Mouse (Mus musculus) MEL (cell line): Measurements from ENCODE around the gene Zfp106. TPM values are rescaled to one million over a fixed set of nuclear protein-coding genes. Genes with fewer than 3 reads are reported as not detected.
"Not testable (repeated sequence)": the region's sequence is repeated elsewhere in the genome, so short reads cannot be mapped to it uniquely, and the experiment has no call there.

ENCODE experiments used
- DNase-seq: peaks from one replicate; pipeline ENCODE4 v3.0.0; 2011; ENCODE audit warnings: low read depth, low spot score
- H3K27ac ChIP-seq: 2 replicates; pipeline ENCODE4 v1.5.1; 2012; ENCODE audit warnings: low read depth, mild to moderate bottlenecking, control low read depth, low read length, moderate library complexity; ENCODE audit not compliant: control insufficient read depth
- H3K27me3 ChIP-seq, 2 experiments: fragments of 150-350 bp in 1 of 2; sonication (generic) in 1 of 2; 2 replicates each; pipeline ENCODE4 v1.6.1; 2012; ENCODE audit warnings: low read length in 2 of 2, mild to moderate bottlenecking in 2 of 2, improper control_type of control experiment in 1 of 2, moderate library complexity in 1 of 2; ENCODE audit not compliant: insufficient read depth in 2 of 2, control insufficient read depth in 1 of 2
- H3K36me3 ChIP-seq, 2 experiments: 2 replicates each; pipeline ENCODE4 v1.6.1; 2012 to 2014; ENCODE audit warnings: low read length in 2 of 2, improper control_type of control experiment in 1 of 2, inconsistent platforms in 1 of 2, mild to moderate bottlenecking in 1 of 2; ENCODE audit not compliant: insufficient read depth in 2 of 2, control insufficient read depth in 1 of 2
- H3K4me1 ChIP-seq, 2 experiments: fragments of 150-350 bp in 1 of 2; sonication (generic) in 1 of 2; 2 replicates each; pipeline ENCODE4 v1.6.1; 2012; ENCODE audit warnings: low read length in 2 of 2, improper control_type of control experiment in 1 of 2, mild to moderate bottlenecking in 1 of 2; ENCODE audit not compliant: insufficient read depth in 2 of 2, control insufficient read depth in 1 of 2
- H3K4me3 ChIP-seq, 2 experiments: fragments of 150-350 bp in 1 of 2; sonication (generic) in 1 of 2; 2 replicates each; pipeline ENCODE4 v1.5.1; 2012; ENCODE audit warnings: low read depth in 2 of 2, low read length in 2 of 2, mild to moderate bottlenecking in 2 of 2, moderate library complexity in 2 of 2, control low read depth in 1 of 2, improper control_type of control experiment in 1 of 2; ENCODE audit not compliant: control insufficient read depth in 1 of 2, insufficient read depth in 1 of 2
- H3K79me2 ChIP-seq: 2 replicates; pipeline ENCODE4 v1.6.1; 2012; ENCODE audit warnings: mild to moderate bottlenecking, low read length, moderate library complexity; ENCODE audit not compliant: control insufficient read depth, poor library complexity, insufficient read depth
- H3K9ac ChIP-seq: 2 replicates; pipeline ENCODE4 v1.6.1; 2012; ENCODE audit warnings: low read depth, mild to moderate bottlenecking, control low read depth, low read length, moderate library complexity; ENCODE audit not compliant: control insufficient read depth, poor library complexity, severe bottlenecking
- H3K9me3 ChIP-seq: fragments of 150-350 bp; sonication (generic); replicated peaks from 2 replicates; pipeline ENCODE4 v1.6.1; 2012; ENCODE audit warnings: mild to moderate bottlenecking, low read length, improper control_type of control experiment, moderate library complexity; ENCODE audit not compliant: insufficient read depth
- CHD1 ChIP-seq: IDR thresholded peaks from 2 replicates; pipeline ENCODE4 v1.6.1; 2012; ENCODE audit warnings: low read depth, mild to moderate bottlenecking, inconsistent platforms, low read length, improper control_type of control experiment
- CHD2 ChIP-seq: IDR thresholded peaks from 2 replicates; pipeline ENCODE4 v1.6.1; 2011; ENCODE audit warnings: low read length, improper control_type of control experiment
- CTCF ChIP-seq, 3 experiments: IDR thresholded peaks in 2 of 3; conservative IDR thresholded peaks in 1 of 3; 2 replicates each; pipeline ENCODE4 v1.5.1; 2011 to 2012; ENCODE audit warnings: low read length in 3 of 3, low read depth in 2 of 3, mild to moderate bottlenecking in 2 of 3, improper control_type of control experiment in 1 of 3, inconsistent platforms in 1 of 3, mixed read lengths in 1 of 3, moderate library complexity in 1 of 3; ENCODE audit not compliant: control insufficient read depth in 1 of 3, insufficient read depth in 1 of 3, poor library complexity in 1 of 3, severe bottlenecking in 1 of 3
- EP300 ChIP-seq, 2 experiments: IDR thresholded peaks; 2 replicates each; pipeline ENCODE4 v1.6.1; 2011; ENCODE audit warnings: improper control_type of control experiment in 2 of 2, low read length in 2 of 2, low read depth in 1 of 2, mild to moderate bottlenecking in 1 of 2
- GATA1 ChIP-seq: IDR thresholded peaks from 2 replicates; pipeline ENCODE4 v1.6.1; 2011; ENCODE audit warnings: low read depth, low read length, improper control_type of control experiment
- HCFC1 ChIP-seq: IDR thresholded peaks from 2 replicates; pipeline ENCODE4 v1.6.1; 2012; ENCODE audit warnings: low read depth, mild to moderate bottlenecking, inconsistent platforms, low read length, improper control_type of control experiment, moderate library complexity
- MAX ChIP-seq: IDR thresholded peaks from 2 replicates; pipeline ENCODE4 v1.6.1; 2011; ENCODE audit warnings: low read length, improper control_type of control experiment
- MAZ ChIP-seq: IDR thresholded peaks from 2 replicates; pipeline ENCODE4 v1.6.1; 2012; ENCODE audit warnings: low read depth, mild to moderate bottlenecking, inconsistent platforms, low read length, improper control_type of control experiment
- MYC ChIP-seq: IDR thresholded peaks from 2 replicates; pipeline ENCODE4 v1.6.1; 2011; ENCODE audit warnings: low read depth, mild to moderate bottlenecking, low read length, improper control_type of control experiment, moderate library complexity
- NELFE ChIP-seq: IDR thresholded peaks from 2 replicates; pipeline ENCODE4 v1.6.1; 2011; ENCODE audit warnings: low read depth, low read length, improper control_type of control experiment
- NRF1 ChIP-seq: IDR thresholded peaks from 2 replicates; pipeline ENCODE4 v1.6.1; 2014; ENCODE audit warnings: low read depth, mild to moderate bottlenecking, inconsistent platforms, low read length, improper control_type of control experiment, moderate library complexity; ENCODE audit not compliant: poor library complexity, insufficient read depth, severe bottlenecking
- POLR2A ChIP-seq, 2 experiments: IDR thresholded peaks; 2 replicates each; pipeline ENCODE4 v1.6.1; 2011 to 2012; ENCODE audit warnings: low read length in 2 of 2, mild to moderate bottlenecking in 2 of 2, control low read depth in 1 of 2, improper control_type of control experiment in 1 of 2, low read depth in 1 of 2, moderate library complexity in 1 of 2; ENCODE audit not compliant: control insufficient read depth in 1 of 2, insufficient read depth in 1 of 2, poor library complexity in 1 of 2
- POLR2AphosphoS5 ChIP-seq: IDR thresholded peaks from 2 replicates; pipeline ENCODE4 v1.6.1; 2012; ENCODE audit warnings: low read depth, borderline replicate concordance, mild to moderate bottlenecking, inconsistent platforms, low read length, moderate library complexity, mixed read lengths
- UBTF ChIP-seq: IDR thresholded peaks from 2 replicates; pipeline ENCODE4 v1.6.1; 2012; ENCODE audit warnings: low read depth, mild to moderate bottlenecking, inconsistent platforms, low read length, improper control_type of control experiment, moderate library complexity, borderline replicate concordance; ENCODE audit not compliant: insufficient read depth
- ZNF384 ChIP-seq: IDR thresholded peaks from 2 replicates; pipeline ENCODE4 v1.6.1; 2012; ENCODE audit warnings: low read depth, mild to moderate bottlenecking, inconsistent platforms, low read length, improper control_type of control experiment
- polyA plus RNA-seq, 2 experiments: library from polyadenylated mRNA; stranded (reverse) in 1 of 2; unstranded in 1 of 2; fragments of >175 nt in 1 of 2; fragments of >200 nt in 1 of 2; gene quantifications; 2 replicates each; pipeline versions ENCODE4 v1.2.1 to v1.2.4; 2012; ENCODE audit warnings: low replicate concordance in 2 of 2, low read depth in 1 of 2; ENCODE audit not compliant: insufficient read length in 2 of 2, insufficient read depth in 1 of 2, missing spikeins in 1 of 2
- total RNA-seq: library from RNA; depleted of rRNA; stranded (reverse); fragments of 300-350 nt; gene quantifications from 2 replicates; pipeline ENCODE4 v1.2.3, GENCODE M21; 2012

Zfp106 gene
- total and polyA plus RNA-seq, 3 experiments = 63.9 to 130 (median 80.6) TPM

DNA sequence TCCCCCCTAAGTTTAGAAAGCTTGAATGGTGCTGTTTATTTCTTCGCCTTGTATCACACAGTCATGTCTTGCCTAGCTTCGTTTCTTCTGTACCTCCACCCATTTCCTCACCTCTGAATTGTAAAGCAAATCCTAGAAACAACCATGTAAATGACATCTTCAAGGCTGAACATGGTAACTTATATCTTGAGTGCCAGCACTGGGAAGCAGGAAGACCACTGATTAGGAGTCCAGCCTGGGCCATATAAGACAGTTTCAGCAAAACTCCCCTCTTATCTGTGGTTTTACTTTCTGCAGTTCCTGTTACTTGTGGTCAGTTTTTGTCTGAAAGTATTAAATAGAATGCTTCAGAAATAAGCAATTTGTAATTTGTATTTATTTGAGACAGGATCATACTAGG lies 12.3 kb upstream of the Zfp106 start (continued):
- TF ChIP-seq CHD2 = no peak
- no peak for TF ChIP-seq POLR2AphosphoS5
- TF ChIP-seq HCFC1 = no peak
- TF ChIP-seq CTCF (IDR thresholded peaks at IDR 0.05 in 2 of 3, conservative IDR thresholded peaks at IDR 0.05 in 1 of 3; ENCODE audit: control insufficient read depth in 1 of 3, insufficient read depth in 1 of 3, low read depth in 2 of 3, low read length in 3 of 3, poor library complexity in 1 of 3, severe bottlenecking in 1 of 3) = no peak
- peak; percentile 97 for TF ChIP-seq GATA1
- no peak for TF ChIP-seq MAX
- no peak; the same call in 1 of the 2 replicates for TF ChIP-seq MYC
- TF ChIP-seq UBTF = no peak
- 0 out of 4 replicates have a peak, but pooled peaks of 1 of the 2 experiments have one; percentile 18 for TF ChIP-seq POLR2A (IDR thresholded peaks at IDR 0.05; ENCODE audit: control insufficient read depth in 1 of 2, insufficient read depth in 1 of 2, low read depth in 1 of 2, low read length in 2 of 2, poor library complexity in 1 of 2)
- TF ChIP-seq EP300 (IDR thresholded peaks at IDR 0.05; ENCODE audit: low read depth in 1 of 2, low read length in 2 of 2) = peak; percentile 96 to 97
- no peak for TF ChIP-seq NELFE
- no peak for TF ChIP-seq NRF1
- TF ChIP-seq CHD1 = no peak
- TF ChIP-seq MAZ = 0 out of 2 replicates have a peak, but pooled peaks have one; percentile 23

- Histone ChIP-seq H3K79me2 (peaks cover 57% of the 10 kb centered on the region), H3K4me1 (peaks cover 46 to 47% of the 10 kb centered on the region in 2 experiments), H3K9me3 (no peaks in the 10 kb centered on the region), H3K9ac (peak overlapping the region; percentile 59), H3K4me3 (peak overlapping the region in 1 of 2 experiments; percentile 24; a peak in 1 of 4 replicates), H3K27me3 (no peaks in the 10 kb centered on the region), H3K27ac (peak overlapping the region; percentile 95), H3K36me3 (peaks cover 4 to 80% of the 10 kb centered on the region in 2 experiments; a peak in 3 of 4 replicates)
- DNase-seq = no peak
- TF ChIP-seq CHD1 (0 out of 2 replicates have a peak, but pooled peaks have one; percentile 42), HCFC1 (no peak), EP300 (IDR thresholded peaks at IDR 0.05; ENCODE audit: low read depth in 1 of 2, low read length in 2 of 2) (no peak)
Observed at GRCm38 (mm10) chr2:120575121-120575520, 11.5 kb upstream of the Zfp106 start.

DNA sequence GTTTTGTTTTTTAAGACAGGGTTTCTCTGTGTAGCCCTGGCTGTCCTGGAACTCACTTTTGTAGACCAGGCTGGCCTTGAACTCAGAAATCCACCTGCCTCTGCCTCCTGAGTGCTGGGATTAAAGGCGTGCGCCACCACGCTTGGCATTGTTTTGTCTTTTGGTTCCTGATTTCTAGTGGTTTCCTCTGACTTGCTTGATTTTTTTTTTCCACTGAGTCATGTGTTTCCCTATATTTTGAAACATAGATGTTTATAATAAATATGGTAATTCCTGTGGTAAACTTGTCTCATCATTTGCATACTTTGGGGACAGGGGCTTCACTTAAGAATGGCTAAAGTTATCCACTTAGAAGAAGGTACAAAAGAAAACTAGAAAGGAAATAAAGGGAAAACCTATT lies 8.5 kb upstream of the Zfp106 start:
- not testable (repeated sequence) for H3K27me3 ChIP-seq, H3K4me3 ChIP-seq, H3K9ac ChIP-seq, DNase-seq, H3K9me3 ChIP-seq
- Histone ChIP-seq H3K4me1 (peaks cover 37 to 38% of the 10 kb centered on the region in 2 experiments), H3K36me3 (peaks cover 2 to 71% of the 10 kb centered on the region in 2 experiments; a peak in 3 of 4 replicates), H3K79me2 (peaks cover 68% of the 10 kb centered on the region), H3K27ac (peak overlapping the region; percentile 32; the same call in 1 of the 2 replicates)
- TF ChIP-seq ZNF384 = peak; percentile 61; the same call in 1 of the 2 replicates
